Mouse (Mus musculus) midbrain, embryonic 14.5 days (tissue): ENCODE measurements around the gene Tmem160. TPM values are rescaled to one million over a fixed set of nuclear protein-coding genes. Genes with fewer than 3 reads are reported as not detected.

Experiments used
- ATAC-seq: fragments of 200-750 bp; cut with Nextera tagmentation; 2 replicates; pipeline ENCODE4 v1.8.0; 2017; ENCODE audit warnings: moderate number of reproducible peaks, moderate library complexity; ENCODE audit not compliant: low FRiP score, low TSS enrichment
- DNase-seq: peaks from one replicate; pipeline ENCODE4 v3.0.0-alpha.2; 2015
- H3K27ac ChIP-seq: fragments of 300-500 bp; sonication (generic); replicated peaks from 2 replicates; pipeline ENCODE4 v1.5.1; 2014; ENCODE audit warnings: mild to moderate bottlenecking, low read depth, low read length, moderate library complexity
- H3K27me3 ChIP-seq: fragments of 300-500 bp; sonication (generic); 2 replicates; pipeline ENCODE4 v1.6.1; 2014; ENCODE audit warnings: low read length, control low read depth, mixed read lengths; ENCODE audit not compliant: control insufficient read depth, insufficient read depth
- H3K36me3 ChIP-seq: fragments of 300-500 bp; sonication (generic); 2 replicates; pipeline ENCODE4 v1.6.1; 2014; ENCODE audit warnings: low read length, control low read depth; ENCODE audit not compliant: control insufficient read depth, insufficient read depth
- H3K4me1 ChIP-seq: fragments of 300-500 bp; sonication (generic); 2 replicates; pipeline ENCODE4 v1.6.1; 2014; ENCODE audit warnings: mild to moderate bottlenecking, antibody characterized with exemption, low read length, control low read depth; ENCODE audit not compliant: control insufficient read depth, insufficient read depth
- H3K4me2 ChIP-seq: fragments of 300-500 bp; sonication (generic); 2 replicates; pipeline ENCODE4 v1.6.1; 2014; ENCODE audit warnings: mild to moderate bottlenecking, low read length, moderate library complexity
- H3K4me3 ChIP-seq: fragments of 300-500 bp; sonication (generic); replicated peaks from 2 replicates; pipeline ENCODE4 v1.5.1; 2014; ENCODE audit warnings: low read depth, low read length
- H3K9ac ChIP-seq: fragments of 300-500 bp; sonication (generic); replicated peaks from 2 replicates; pipeline ENCODE4 v1.6.1; 2014; ENCODE audit warnings: mild to moderate bottlenecking, low read length, moderate library complexity
- H3K9me3 ChIP-seq: fragments of 300-500 bp; sonication (generic); 2 replicates; pipeline ENCODE4 v1.6.1; 2016; ENCODE audit warnings: low read length, control low read depth, mixed read lengths; ENCODE audit not compliant: control insufficient read depth
- WGBS: fragments of 180-500 bp; shearing (Covaris S2); extraction: QIAGEN DNeasy Blood & Tissue Kit; methylation state at CpG from one replicate; pipeline ENCODE4 v1.1.7; 2014; 5-methylcytosine and 5-hydroxymethylcytosine counted together
- polyA plus RNA-seq: library from polyadenylated mRNA; unstranded; fragments of >200 nt; fragmentation: Nextera tagmentation; extraction: Ambion mirVana; gene quantifications from 2 replicates; pipeline ENCODE4 v1.2.1, GENCODE M21; 2014

The Tmem160 gene
- polyA plus RNA-seq, 1 experiment from 2014 or later, result 59.6 TPM

DNA sequence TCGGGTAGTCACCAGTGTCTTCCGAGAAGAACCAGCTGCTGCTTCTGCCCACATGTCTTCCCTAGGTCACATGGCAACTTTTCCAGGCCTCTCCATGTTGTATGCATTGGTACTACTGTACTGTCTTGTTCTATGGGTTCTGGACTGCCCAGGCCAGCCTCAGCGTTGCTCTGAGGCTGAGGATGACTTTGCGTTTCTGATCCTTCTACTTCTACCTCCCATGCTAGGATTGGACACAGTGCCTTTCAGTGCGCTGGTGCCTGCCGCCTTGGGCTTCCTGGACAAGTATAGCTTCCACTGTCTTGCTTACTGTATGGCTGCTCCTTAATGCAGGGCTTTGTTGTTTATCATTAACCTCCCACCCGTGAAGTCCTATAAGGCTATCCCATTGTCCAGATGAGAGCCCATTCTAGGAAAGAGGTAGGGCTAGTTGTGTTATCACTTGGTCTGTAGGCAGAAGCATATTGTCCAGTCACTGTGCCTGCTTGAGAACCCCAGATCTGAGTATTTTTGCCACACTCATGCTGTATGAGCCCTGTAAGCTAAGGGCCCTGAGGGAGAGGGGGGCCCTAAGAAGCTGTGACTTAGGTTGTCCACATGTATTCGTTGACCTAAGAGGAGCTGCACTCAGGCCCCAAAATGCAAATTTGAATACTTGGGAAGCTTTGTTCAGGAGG is 40.2 kb upstream of the Tmem160 start:
- no peak overlapping the region for H3K4me3 ChIP-seq
- H3K4me2 ChIP-seq, result no peak overlapping the region
- no peaks in the 10 kb centered on the region for H3K9me3 ChIP-seq
- H3K27me3 ChIP-seq, result no peaks in the 10 kb centered on the region
- no peak overlapping the region for H3K9ac ChIP-seq
- 0 out of 2 replicates have a peak overlapping the region, but pooled peaks have one; percentile 32 for H3K27ac ChIP-seq
- ATAC-seq (no peak), DNase-seq (no peak)
- 80% methylated on average over 8 of the region's 8 CpGs for WGBS
- H3K36me3 ChIP-seq, result peaks cover 20% of the 10 kb centered on the region
- peaks cover 16% of the 10 kb centered on the region; the same call in 1 of the 2 replicates for H3K4me1 ChIP-seq

- peak overlapping the region; percentile 32; the same call in 1 of the 2 replicates for H3K27ac ChIP-seq
- WGBS, result 15% methylated on average over 2 of the region's 2 CpGs
- ATAC-seq, result no peak
These were observed 39.6 kb upstream of the Tmem160 start for GRCm38 (mm10) chr7:16412930-16413329.

DNA sequence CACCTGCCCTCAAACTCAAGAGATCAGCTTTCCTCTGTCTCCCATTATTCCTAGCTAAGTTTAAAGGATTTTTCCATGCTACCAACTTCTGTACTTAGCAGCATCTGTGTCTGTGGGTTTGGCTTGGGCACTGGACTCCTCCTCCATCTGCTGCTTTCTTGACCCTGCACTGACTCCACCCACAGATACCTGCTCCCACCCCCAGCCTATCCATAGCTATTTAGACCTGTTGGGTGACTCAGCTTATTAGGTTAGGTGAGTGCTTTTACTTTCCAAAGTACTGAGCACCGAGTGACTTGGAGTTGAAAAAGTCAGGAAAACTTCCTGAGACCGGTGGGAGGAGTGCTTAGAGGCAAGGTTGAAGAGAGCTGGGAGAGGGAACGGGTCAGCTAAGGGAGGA is 37.2 kb upstream of the Tmem160 start:
- WGBS, result 92% methylated on average over 3 of the region's 3 CpGs
- ATAC-seq (no peak), DNase-seq (no peak)
- Histone ChIP-seq H3K9ac (no peak overlapping the region), H3K27ac (no peak overlapping the region), H3K4me1 (peaks cover 16% of the 10 kb centered on the region; the same call in 1 of the 2 replicates), H3K27me3 (no peaks in the 10 kb centered on the region), H3K4me3 (no peak overlapping the region), H3K9me3 (no peaks in the 10 kb centered on the region), H3K4me2 (no peak overlapping the region), H3K36me3 (peaks cover 50% of the 10 kb centered on the region)

More at GRCm38 (mm10) chr7:16412930-16413329, 39.6 kb upstream of the Tmem160 start:
- Histone ChIP-seq H3K4me2 (no peak overlapping the region), H3K9me3 (no peaks in the 10 kb centered on the region), H3K9ac (no peak overlapping the region), H3K4me3 (no peak overlapping the region), H3K4me1 (peaks cover 16% of the 10 kb centered on the region; the same call in 1 of the 2 replicates), H3K36me3 (peaks cover 26% of the 10 kb centered on the region), H3K27me3 (no peaks in the 10 kb centered on the region)
- peak; percentile 35 for DNase-seq

DNA sequence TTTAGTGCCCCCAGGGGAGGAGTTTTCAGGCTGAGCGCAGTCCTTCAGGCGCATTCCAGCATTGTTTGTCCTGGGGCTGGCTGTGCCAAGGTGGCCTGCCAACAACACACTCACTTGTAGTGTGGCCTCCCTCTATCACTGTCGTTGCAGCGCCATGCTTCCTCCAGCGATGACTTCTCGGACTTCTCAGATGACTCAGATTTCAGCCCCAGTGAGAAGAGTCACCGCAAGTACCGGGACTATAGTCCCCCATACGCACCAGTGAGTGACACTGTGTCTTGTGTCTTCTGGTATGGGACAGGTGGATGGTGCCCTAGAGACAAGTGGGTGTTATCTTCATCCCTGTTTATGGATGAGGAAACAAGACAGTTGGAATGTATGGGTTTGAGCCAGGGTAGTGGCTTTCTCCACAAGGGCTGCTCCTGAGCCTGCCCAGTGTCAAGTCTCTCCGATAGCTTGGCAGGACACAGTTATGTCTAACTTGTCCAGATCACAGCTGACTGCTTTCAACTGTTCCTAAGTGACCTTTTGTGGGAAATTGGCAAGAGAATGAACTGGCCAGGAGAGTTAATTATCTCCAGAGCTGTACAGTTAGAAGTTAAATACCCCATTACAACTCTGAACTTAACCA is 35.3 kb upstream of the Tmem160 start:
- Histone ChIP-seq H3K4me1 (peaks cover 13% of the 10 kb centered on the region; the same call in 1 of the 2 replicates), H3K36me3 (peaks cover 60% of the 10 kb centered on the region), H3K9me3 (no peaks in the 10 kb centered on the region), H3K9ac (no peak overlapping the region), H3K27me3 (no peaks in the 10 kb centered on the region), H3K4me3 (no peak overlapping the region), H3K4me2 (no peak overlapping the region), H3K27ac (no peak overlapping the region)
- 96% methylated on average over 10 of the region's 10 CpGs for WGBS
- no peak for DNase-seq
- ATAC-seq, result no peak

DNA sequence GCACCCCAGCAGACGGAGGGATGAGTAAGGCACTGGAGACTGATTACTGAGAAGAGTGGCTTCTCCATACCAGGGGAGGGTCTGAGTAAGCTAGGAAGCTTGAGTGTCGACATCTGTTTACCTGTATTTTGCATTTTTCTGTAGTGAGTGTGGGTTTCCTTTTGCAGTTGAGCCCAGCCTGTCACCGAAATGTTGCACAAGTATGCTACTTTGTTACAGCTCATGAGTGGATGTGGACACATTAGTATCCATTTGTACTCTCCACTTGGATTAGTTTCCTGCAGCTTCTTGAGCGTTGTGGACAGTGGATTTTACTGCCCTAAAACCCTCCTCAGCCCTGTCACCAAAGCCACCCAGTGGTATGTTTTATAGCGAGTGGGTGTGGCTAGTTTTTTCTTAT is 33.9 kb upstream of the Tmem160 start:
- H3K27ac ChIP-seq, result no peak overlapping the region
- no peak overlapping the region for H3K4me2 ChIP-seq
- H3K4me1 ChIP-seq, result 0 out of 2 replicates have a peak, but pooled peaks cover 4% of the 10 kb centered on the region
- DNase-seq (no peak), ATAC-seq (no peak)
- H3K36me3 ChIP-seq, result peaks cover 73% of the 10 kb centered on the region
- H3K9me3 ChIP-seq, result no peaks in the 10 kb centered on the region
- whole genome bisulfite sequencing, result 92% methylated on average over 5 of the region's 5 CpGs
- no peaks in the 10 kb centered on the region for H3K27me3 ChIP-seq
- H3K4me3 ChIP-seq, result no peak overlapping the region
- no peak overlapping the region for H3K9ac ChIP-seq

GRCm38 (mm10) chr7:16420493-16421118 is 32.0 kb upstream of the Tmem160 start:
- no peak for ATAC-seq
- no peaks in the 10 kb centered on the region for H3K27me3 ChIP-seq
- no peaks in the 10 kb centered on the region for H3K4me1 ChIP-seq
- H3K9me3 ChIP-seq, result no peaks in the 10 kb centered on the region
- H3K36me3 ChIP-seq, result peaks cover 92% of the 10 kb centered on the region
- no peak for DNase-seq
- no peak overlapping the region for H3K4me2 ChIP-seq
- H3K4me3 ChIP-seq, result no peak overlapping the region
- no peak overlapping the region for H3K9ac ChIP-seq
- WGBS, result 97% methylated on average over 8 of the region's 8 CpGs
- H3K27ac ChIP-seq, result no peak overlapping the region

- H3K9me3 ChIP-seq, result no peaks in the 10 kb centered on the region
- no peak overlapping the region for H3K27ac ChIP-seq
- H3K27me3 ChIP-seq, result no peaks in the 10 kb centered on the region
- peaks cover 97% of the 10 kb centered on the region for H3K36me3 ChIP-seq
- ATAC-seq (no peak), DNase-seq (no peak)
- H3K4me3 ChIP-seq, result no peak overlapping the region
- no peaks in the 10 kb centered on the region for H3K4me1 ChIP-seq
- H3K4me2 ChIP-seq, result no peak overlapping the region
- WGBS, result 88% methylated on average over 18 of the region's 18 CpGs
- H3K9ac ChIP-seq, result no peak overlapping the region
These were observed 30.2 kb upstream of the Tmem160 start for GRCm38 (mm10) chr7:16422222-16422856.

DNA sequence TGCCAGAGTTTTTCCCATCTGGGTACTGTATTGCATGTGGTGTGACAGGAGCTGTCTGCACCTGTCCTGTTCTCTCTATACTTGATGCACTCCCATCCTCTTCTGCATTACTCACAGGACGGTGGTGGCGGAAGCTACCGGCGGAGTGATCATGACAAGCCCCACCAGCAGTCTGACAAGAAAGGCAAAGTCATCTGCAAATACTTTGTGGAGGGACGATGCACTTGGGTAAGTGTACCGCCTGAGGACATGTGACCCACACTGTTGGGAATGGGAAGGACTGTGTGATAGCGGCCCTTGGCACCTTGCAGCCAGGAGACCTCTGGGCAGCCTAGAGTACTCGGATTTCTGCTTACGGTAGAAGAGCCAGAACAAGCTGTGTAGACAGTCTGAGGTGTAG is 28.8 kb upstream of the Tmem160 start:
- Histone ChIP-seq H3K9me3 (no peaks in the 10 kb centered on the region), H3K4me3 (no peak overlapping the region), H3K4me1 (no peaks in the 10 kb centered on the region), H3K4me2 (no peak overlapping the region), H3K27me3 (no peaks in the 10 kb centered on the region), H3K9ac (no peak overlapping the region), H3K36me3 (peaks cover 97% of the 10 kb centered on the region), H3K27ac (no peak overlapping the region)
- no peak for DNase-seq
- no peak for ATAC-seq
- WGBS, result 95% methylated on average over 9 of the region's 9 CpGs
